Mouse (Mus musculus): Measurements from ENCODE around the gene Clasp1. TPM values are rescaled to one million over a fixed set of nuclear protein-coding genes. Genes with fewer than 3 reads are reported as not detected.
A peak's percentile ranks its signal among the peaks of the same experiment; 100 is the strongest.

Clasp1 gene
- polyA plus RNA-seq, 1 experiment from 2014 or later = 90.6 TPM

GRCm38 (mm10) chr1:118399625-118400310, 10.9 kb downstream of the Clasp1 start:
- whole genome bisulfite sequencing = 91% methylated on average over 8 of the region's 8 CpGs
- H3K9me3 ChIP-seq (ENCODE audit: control insufficient read depth, low read length) = no peaks in the 10 kb centered on the region
- H3K27me3 ChIP-seq (ENCODE audit: control insufficient read depth, insufficient read depth, low read length) = no peaks in the 10 kb centered on the region
- no peaks in the 10 kb centered on the region for H3K4me1 ChIP-seq (ENCODE audit: control insufficient read depth, insufficient read depth, low read length)
- no peak overlapping the region for H3K4me3 ChIP-seq (ENCODE audit: low read depth, low read length)
- no peak overlapping the region for H3K9ac ChIP-seq (ENCODE audit: low read length)
- H3K36me3 ChIP-seq (ENCODE audit: control insufficient read depth, insufficient read depth, low read length) = no peaks in the 10 kb centered on the region
- no peak overlapping the region for H3K27ac ChIP-seq (ENCODE audit: low read depth, low read length)
- DNase-seq (ENCODE audit: low spot score, missing footprints) = peak; percentile 31
- ATAC-seq (ENCODE audit: low FRiP score) = no peak
- no peak overlapping the region for H3K4me2 ChIP-seq

- no peaks in the 10 kb centered on the region for H3K9me3 ChIP-seq (ENCODE audit: control insufficient read depth, low read length)
- no peak overlapping the region for H3K4me2 ChIP-seq
- ATAC-seq (ENCODE audit: low FRiP score) (no peak), DNase-seq (ENCODE audit: low spot score, missing footprints) (peak; percentile 66)
- no peak overlapping the region for H3K27ac ChIP-seq (ENCODE audit: low read depth, low read length)
- no peaks in the 10 kb centered on the region for H3K36me3 ChIP-seq (ENCODE audit: control insufficient read depth, insufficient read depth, low read length)
- H3K4me3 ChIP-seq (ENCODE audit: low read depth, low read length) = no peak overlapping the region
- H3K9ac ChIP-seq (ENCODE audit: low read length) = no peak overlapping the region
- no peaks in the 10 kb centered on the region for H3K27me3 ChIP-seq (ENCODE audit: control insufficient read depth, insufficient read depth, low read length)
- 92% methylated on average over 4 of the region's 4 CpGs for whole genome bisulfite sequencing
- H3K4me1 ChIP-seq (ENCODE audit: control insufficient read depth, insufficient read depth, low read length) = no peaks in the 10 kb centered on the region
Observed at GRCm38 (mm10) chr1:118401991-118402390, 13.1 kb downstream of the Clasp1 start.

- Histone ChIP-seq H3K4me3 (ENCODE audit: low read depth, low read length) (no peak overlapping the region), H3K27me3 (ENCODE audit: control insufficient read depth, insufficient read depth, low read length) (no peaks in the 10 kb centered on the region), H3K9ac (ENCODE audit: low read length) (no peak overlapping the region), H3K36me3 (ENCODE audit: control insufficient read depth, insufficient read depth, low read length) (no peaks in the 10 kb centered on the region), H3K4me2 (no peak overlapping the region), H3K4me1 (ENCODE audit: control insufficient read depth, insufficient read depth, low read length) (no peaks in the 10 kb centered on the region), H3K27ac (ENCODE audit: low read depth, low read length) (no peak overlapping the region), H3K9me3 (ENCODE audit: control insufficient read depth, low read length) (no peaks in the 10 kb centered on the region)
- 79% methylated on average over 8 of the region's 8 CpGs for WGBS
- DNase-seq (ENCODE audit: low spot score, missing footprints) = no peak
- ATAC-seq (ENCODE audit: low FRiP score) = no peak
Observed at GRCm38 (mm10) chr1:118402556-118402955, 13.7 kb downstream of the Clasp1 start.

GRCm38 (mm10) chr1:118402966-118403365, 14.1 kb downstream of the Clasp1 start:
- no peaks in the 10 kb centered on the region for H3K9me3 ChIP-seq (ENCODE audit: control insufficient read depth, low read length)
- H3K4me2 ChIP-seq = no peak overlapping the region
- no peak overlapping the region for H3K9ac ChIP-seq (ENCODE audit: low read length)
- no peak overlapping the region for H3K4me3 ChIP-seq (ENCODE audit: low read depth, low read length)
- no peak overlapping the region for H3K27ac ChIP-seq (ENCODE audit: low read depth, low read length)
- peak; percentile 80 for DNase-seq (ENCODE audit: low spot score, missing footprints)
- H3K4me1 ChIP-seq (ENCODE audit: control insufficient read depth, insufficient read depth, low read length) = no peaks in the 10 kb centered on the region
- no peak for ATAC-seq (ENCODE audit: low FRiP score)
- WGBS = 88% methylated on average over 6 of the region's 6 CpGs
- no peaks in the 10 kb centered on the region for H3K36me3 ChIP-seq (ENCODE audit: control insufficient read depth, insufficient read depth, low read length)
- no peaks in the 10 kb centered on the region for H3K27me3 ChIP-seq (ENCODE audit: control insufficient read depth, insufficient read depth, low read length)

- WGBS = 87% methylated on average over 3 of the region's 3 CpGs
Observed at GRCm38 (mm10) chr1:118403440-118403839, 14.6 kb downstream of the Clasp1 start.

GRCm38 (mm10) chr1:118407586-118408250, 18.9 kb downstream of the Clasp1 start:
- WGBS = 90% methylated on average over 7 of the region's 7 CpGs
- Histone ChIP-seq H3K27ac (ENCODE audit: low read depth, low read length) (no peak overlapping the region), H3K27me3 (ENCODE audit: control insufficient read depth, insufficient read depth, low read length) (no peaks in the 10 kb centered on the region), H3K4me1 (ENCODE audit: control insufficient read depth, insufficient read depth, low read length) (no peaks in the 10 kb centered on the region), H3K9ac (ENCODE audit: low read length) (no peak overlapping the region), H3K4me3 (ENCODE audit: low read depth, low read length) (no peak overlapping the region), H3K36me3 (ENCODE audit: control insufficient read depth, insufficient read depth, low read length) (no peaks in the 10 kb centered on the region), H3K4me2 (no peak overlapping the region), H3K9me3 (ENCODE audit: control insufficient read depth, low read length) (no peaks in the 10 kb centered on the region)
- ATAC-seq (ENCODE audit: low FRiP score) (no peak), DNase-seq (ENCODE audit: low spot score, missing footprints) (peak; percentile 56)

More at GRCm38 (mm10) chr1:118403440-118403839, 14.6 kb downstream of the Clasp1 start:
- Histone ChIP-seq H3K4me1 (ENCODE audit: control insufficient read depth, insufficient read depth, low read length) (no peaks in the 10 kb centered on the region), H3K27me3 (ENCODE audit: control insufficient read depth, insufficient read depth, low read length) (no peaks in the 10 kb centered on the region), H3K9ac (ENCODE audit: low read length) (no peak overlapping the region), H3K4me3 (ENCODE audit: low read depth, low read length) (no peak overlapping the region), H3K27ac (ENCODE audit: low read depth, low read length) (no peak overlapping the region), H3K9me3 (ENCODE audit: control insufficient read depth, low read length) (no peaks in the 10 kb centered on the region), H3K4me2 (no peak overlapping the region), H3K36me3 (ENCODE audit: control insufficient read depth, insufficient read depth, low read length) (no peaks in the 10 kb centered on the region)
- DNase-seq (ENCODE audit: low spot score, missing footprints) (peak; percentile 53), ATAC-seq (ENCODE audit: low FRiP score) (no peak)

- no peak overlapping the region for H3K9ac ChIP-seq (ENCODE audit: low read length)
- DNase-seq (ENCODE audit: low spot score, missing footprints) (peak; percentile 39), ATAC-seq (ENCODE audit: low FRiP score) (no peak)
- no peak overlapping the region for H3K4me2 ChIP-seq
- H3K4me3 ChIP-seq (ENCODE audit: low read depth, low read length) = no peak overlapping the region
- no peaks in the 10 kb centered on the region for H3K9me3 ChIP-seq (ENCODE audit: control insufficient read depth, low read length)
- H3K27me3 ChIP-seq (ENCODE audit: control insufficient read depth, insufficient read depth, low read length) = no peaks in the 10 kb centered on the region
- no peaks in the 10 kb centered on the region for H3K4me1 ChIP-seq (ENCODE audit: control insufficient read depth, insufficient read depth, low read length)
- no peaks in the 10 kb centered on the region for H3K36me3 ChIP-seq (ENCODE audit: control insufficient read depth, insufficient read depth, low read length)
- 81% methylated on average over 4 of the region's 4 CpGs for WGBS
- no peak overlapping the region for H3K27ac ChIP-seq (ENCODE audit: low read depth, low read length)
Observed at GRCm38 (mm10) chr1:118409249-118409648, 20.4 kb downstream of the Clasp1 start.

- no peak overlapping the region for H3K9ac ChIP-seq (ENCODE audit: low read length)
- H3K4me2 ChIP-seq = no peak overlapping the region
- no peak for DNase-seq (ENCODE audit: low spot score, missing footprints)
- no peak overlapping the region for H3K4me3 ChIP-seq (ENCODE audit: low read depth, low read length)
- WGBS = 90% methylated on average over 5 of the region's 5 CpGs
- H3K27ac ChIP-seq (ENCODE audit: low read depth, low read length) = no peak overlapping the region
- ATAC-seq (ENCODE audit: low FRiP score) = no peak
- H3K36me3 ChIP-seq (ENCODE audit: control insufficient read depth, insufficient read depth, low read length) = no peaks in the 10 kb centered on the region
- no peaks in the 10 kb centered on the region for H3K4me1 ChIP-seq (ENCODE audit: control insufficient read depth, insufficient read depth, low read length)
- no peaks in the 10 kb centered on the region for H3K9me3 ChIP-seq (ENCODE audit: control insufficient read depth, low read length)
- no peaks in the 10 kb centered on the region for H3K27me3 ChIP-seq (ENCODE audit: control insufficient read depth, insufficient read depth, low read length)
Observed at GRCm38 (mm10) chr1:118410824-118411223, 22.0 kb downstream of the Clasp1 start.

- ATAC-seq (ENCODE audit: low FRiP score) = no peak
- no peak for DNase-seq (ENCODE audit: low spot score, missing footprints)
- Histone ChIP-seq H3K9me3 (ENCODE audit: control insufficient read depth, low read length) (no peaks in the 10 kb centered on the region), H3K9ac (ENCODE audit: low read length) (no peak overlapping the region), H3K27me3 (ENCODE audit: control insufficient read depth, insufficient read depth, low read length) (no peaks in the 10 kb centered on the region), H3K4me1 (ENCODE audit: control insufficient read depth, insufficient read depth, low read length) (no peaks in the 10 kb centered on the region), H3K27ac (ENCODE audit: low read depth, low read length) (no peak overlapping the region), H3K4me3 (ENCODE audit: low read depth, low read length) (no peak overlapping the region), H3K4me2 (no peak overlapping the region), H3K36me3 (ENCODE audit: control insufficient read depth, insufficient read depth, low read length) (no peaks in the 10 kb centered on the region)
- 95% methylated on average over 2 of the region's 2 CpGs for WGBS
Observed at GRCm38 (mm10) chr1:118413169-118413568, 24.3 kb downstream of the Clasp1 start.

Measured in midbrain, embryonic 11.5 days (tissue).